Mouse (Mus musculus) heart, adult 2 months (tissue): Measurements from ENCODE around the gene Ephb2. TPM values are rescaled to one million over a fixed set of nuclear protein-coding genes. Genes with fewer than 3 reads are reported as not detected.

Experiments
- DNase-seq, 2 experiments: peaks; one replicate each; pipeline ENCODE4 v3.0.0; 2021
- H3K27ac ChIP-seq: fragments of 200-600 bp; 2 replicates; pipeline ENCODE4 v1.8.1; 2022
- H3K27me3 ChIP-seq: fragments of 200-500 bp; 2 replicates; pipeline ENCODE4 v1.6.1; 2012; ENCODE audit warnings: mild to moderate bottlenecking, low read length, inconsistent platforms, mixed read lengths; ENCODE audit not compliant: control insufficient read depth, insufficient read depth
- H3K36me3 ChIP-seq: fragments of 200-500 bp; 2 replicates; pipeline ENCODE4 v1.6.1; 2012; ENCODE audit warnings: low read length, inconsistent platforms; ENCODE audit not compliant: control insufficient read depth, insufficient read depth
- H3K4me1 ChIP-seq: fragments of 200-500 bp; 2 replicates; pipeline ENCODE4 v1.6.1; 2011; ENCODE audit warnings: low read length; ENCODE audit not compliant: control insufficient read depth, insufficient read depth
- H3K4me3 ChIP-seq: fragments of 200-600 bp; 2 replicates; pipeline ENCODE4 v1.8.1; 2022
- H3K79me2 ChIP-seq: fragments of 200-500 bp; replicated peaks from 2 replicates; pipeline ENCODE4 v1.6.1; 2012; ENCODE audit warnings: mild to moderate bottlenecking, inconsistent platforms, low read length, moderate library complexity, mixed read lengths; ENCODE audit not compliant: control insufficient read depth, insufficient read depth
- H3K9ac ChIP-seq: fragments of 200-500 bp; 2 replicates; pipeline ENCODE4 v1.6.1; 2012; ENCODE audit warnings: low read depth, mild to moderate bottlenecking, control low read depth, inconsistent platforms, low read length, mixed read lengths
- CTCF ChIP-seq: fragments of 200-600 bp; IDR thresholded peaks from 2 replicates; pipeline ENCODE4 v1.8.1; 2022; ENCODE audit warnings: antibody characterized with exemption, mild to moderate bottlenecking, moderate library complexity
- EP300 ChIP-seq: fragments of 200-500 bp; IDR thresholded peaks from 2 replicates; pipeline ENCODE4 v1.6.1; 2011; ENCODE audit warnings: low read depth, low read length, control low read depth; ENCODE audit not compliant: insufficient read depth
- POLR2A ChIP-seq: fragments of 200-500 bp; IDR thresholded peaks from 2 replicates; pipeline ENCODE4 v1.6.1; 2011; ENCODE audit warnings: mild to moderate bottlenecking, low read depth, low read length, control low read depth; ENCODE audit not compliant: insufficient read depth
- WGBS: fragments of 180-500 bp; shearing (Covaris S2); methylation state at CpG from one replicate; pipeline ENCODE4 v1.1.7; 2018; 5-methylcytosine and 5-hydroxymethylcytosine counted together
- intact Hi-C: fragments of 180-260 bp; cut with DNase I; formaldehyde crosslinking; loops from one replicate; pipeline ENCODE4 v1.15.1; 2025
- polyA plus RNA-seq: library from polyadenylated mRNA; depleted of rRNA; stranded (reverse); fragments of >200 nt; gene quantifications from 2 replicates; pipeline ENCODE4 v1.2.3, GENCODE M21; 2012
- total RNA-seq, 2 experiments: library from RNA; stranded (reverse); gene quantifications; 2 replicates each; pipeline ENCODE4 v1.2.3; 2021

Ephb2 gene
- total and polyA plus RNA-seq, 3 experiments: 0.73 to 0.96 (median 0.77) TPM

DNA sequence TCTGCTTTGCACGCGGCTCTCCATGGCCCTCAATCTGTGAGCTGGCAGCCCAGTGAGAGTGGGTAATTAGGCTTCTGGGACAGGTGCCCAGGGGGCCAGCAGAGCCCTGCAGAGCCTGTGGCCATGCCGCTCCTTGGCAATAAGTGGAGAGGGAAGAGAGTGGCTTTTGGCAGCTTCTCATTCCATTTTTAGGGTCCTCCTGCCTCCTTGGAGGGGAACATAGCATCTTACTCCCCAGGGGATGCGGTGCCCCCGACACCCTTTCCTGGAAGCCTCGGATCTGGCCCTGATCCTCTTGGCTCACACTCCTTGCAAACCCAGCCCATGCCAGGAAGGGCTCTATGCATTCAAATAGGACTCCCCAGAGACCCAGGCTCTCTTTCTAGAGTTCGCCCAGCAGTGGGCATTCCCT lies 119.2 kb downstream of the Ephb2 start:
- H3K27ac ChIP-seq: no peak overlapping the region
- WGBS: 64% methylated on average over 7 of the region's 7 CpGs
- H3K27me3 ChIP-seq: no peaks in the 10 kb centered on the region
- DNase-seq: no peak
- no peaks in the 10 kb centered on the region for H3K36me3 ChIP-seq
- H3K9ac ChIP-seq: no peak overlapping the region
- no peaks in the 10 kb centered on the region for H3K79me2 ChIP-seq
- intact Hi-C loops: no loop called here
- H3K4me3 ChIP-seq: no peak overlapping the region
- H3K4me1 ChIP-seq: no peaks in the 10 kb centered on the region
- TF ChIP-seq POLR2A (no peak), EP300 (no peak), CTCF (no peak)

DNA sequence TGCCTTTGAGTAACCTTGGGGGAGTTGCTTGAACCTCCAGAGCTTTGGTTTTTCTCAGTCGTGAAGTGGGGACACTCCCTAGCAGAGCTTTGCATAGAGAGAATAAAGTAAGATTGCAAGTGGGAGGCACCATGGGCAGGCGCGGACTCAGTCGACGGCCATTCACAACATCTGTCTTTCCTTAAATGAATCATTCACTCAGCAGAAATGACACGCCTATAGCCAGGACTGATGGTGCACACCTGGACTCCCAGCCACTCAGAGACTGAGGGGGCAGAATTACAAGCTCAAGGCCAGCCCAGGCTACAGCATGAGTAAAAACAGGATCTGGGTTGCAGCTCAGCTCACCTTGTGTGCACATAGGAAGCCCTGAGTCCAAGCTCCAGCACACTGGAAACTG lies 121.3 kb downstream of the Ephb2 start:
- Histone ChIP-seq H3K9ac (no peak overlapping the region), H3K79me2 (no peaks in the 10 kb centered on the region), H3K27me3 (no peaks in the 10 kb centered on the region), H3K36me3 (no peaks in the 10 kb centered on the region), H3K4me1 (no peaks in the 10 kb centered on the region), H3K4me3 (no peak overlapping the region), H3K27ac (no peak overlapping the region)
- intact Hi-C loops: no loop called here
- TF ChIP-seq POLR2A (no peak), EP300 (no peak), CTCF (no peak)
- no peak for DNase-seq
- WGBS: 83% methylated on average over 6 of the region's 6 CpGs

- H3K36me3 ChIP-seq: no peaks in the 10 kb centered on the region
- no peaks in the 10 kb centered on the region for H3K4me1 ChIP-seq
- intact Hi-C loops: no loop called here
- no peak overlapping the region for H3K4me3 ChIP-seq
- 87% methylated on average over 7 of the region's 7 CpGs for WGBS
- TF ChIP-seq POLR2A: no peak
- TF ChIP-seq EP300: no peak
- no peak for TF ChIP-seq CTCF
- H3K27ac ChIP-seq: no peak overlapping the region
- no peak overlapping the region for H3K9ac ChIP-seq
- no peaks in the 10 kb centered on the region for H3K79me2 ChIP-seq
- H3K27me3 ChIP-seq: no peaks in the 10 kb centered on the region
- DNase-seq: no peak
Observed at GRCm38 (mm10) chr4:136713889-136714288, 121.9 kb downstream of the Ephb2 start.

DNA sequence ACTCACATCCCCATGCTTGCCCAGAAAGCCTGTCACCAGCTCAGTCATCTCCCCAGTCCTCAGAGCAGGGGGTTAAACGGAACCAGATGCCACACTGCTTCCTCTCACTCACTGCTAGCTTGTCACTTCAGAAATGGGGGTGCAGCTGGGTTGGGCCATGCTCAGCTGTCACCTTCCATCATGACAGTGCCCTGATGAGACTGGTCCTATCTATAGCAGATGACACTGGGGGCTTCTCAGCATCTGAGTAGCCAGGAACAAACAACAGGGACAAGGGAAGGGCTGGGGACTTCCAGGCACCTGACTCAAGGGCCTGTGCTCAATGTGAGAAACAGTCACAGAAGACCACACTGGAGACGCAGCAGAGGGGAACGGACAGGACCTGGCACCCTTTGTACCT lies 122.4 kb downstream of the Ephb2 start:
- Histone ChIP-seq H3K36me3 (no peaks in the 10 kb centered on the region), H3K79me2 (no peaks in the 10 kb centered on the region), H3K27me3 (no peaks in the 10 kb centered on the region), H3K4me1 (no peaks in the 10 kb centered on the region), H3K4me3 (no peak overlapping the region), H3K27ac (no peak overlapping the region), H3K9ac (no peak overlapping the region)
- 86% methylated on average over 3 of the region's 3 CpGs for WGBS
- intact Hi-C loops: no loop called here
- DNase-seq: no peak
- TF ChIP-seq POLR2A (no peak), EP300 (no peak), CTCF (no peak)

- no peaks in the 10 kb centered on the region for H3K27me3 ChIP-seq
- DNase-seq: no peak
- H3K4me3 ChIP-seq: no peak overlapping the region
- intact Hi-C loops: no loop called here
- WGBS: 47% methylated on average over 20 of the region's 20 CpGs
- no peaks in the 10 kb centered on the region for H3K79me2 ChIP-seq
- no peaks in the 10 kb centered on the region for H3K4me1 ChIP-seq
- no peak overlapping the region for H3K27ac ChIP-seq
- TF ChIP-seq EP300: no peak
- TF ChIP-seq CTCF: no peak
- no peak for TF ChIP-seq POLR2A
- H3K36me3 ChIP-seq: no peaks in the 10 kb centered on the region
- no peak overlapping the region for H3K9ac ChIP-seq
Observed at GRCm38 (mm10) chr4:136711985-136712768, 123.6 kb downstream of the Ephb2 start.

GRCm38 (mm10) chr4:136710345-136710744 lies 125.4 kb downstream of the Ephb2 start:
- no peak overlapping the region for H3K9ac ChIP-seq
- no peaks in the 10 kb centered on the region for H3K27me3 ChIP-seq
- TF ChIP-seq CTCF (no peak), EP300 (no peak)
- no peak for DNase-seq
- 97% methylated on average over 9 of the region's 9 CpGs for WGBS
- intact Hi-C loops: no loop called here
- H3K36me3 ChIP-seq: no peaks in the 10 kb centered on the region
- no peaks in the 10 kb centered on the region for H3K4me1 ChIP-seq
- no peaks in the 10 kb centered on the region for H3K79me2 ChIP-seq
- no peak overlapping the region for H3K4me3 ChIP-seq
- no peak overlapping the region for H3K27ac ChIP-seq
